Comparison of ENCODE assay signal across 13 mouse cellular contexts in the genomic region with DNA sequence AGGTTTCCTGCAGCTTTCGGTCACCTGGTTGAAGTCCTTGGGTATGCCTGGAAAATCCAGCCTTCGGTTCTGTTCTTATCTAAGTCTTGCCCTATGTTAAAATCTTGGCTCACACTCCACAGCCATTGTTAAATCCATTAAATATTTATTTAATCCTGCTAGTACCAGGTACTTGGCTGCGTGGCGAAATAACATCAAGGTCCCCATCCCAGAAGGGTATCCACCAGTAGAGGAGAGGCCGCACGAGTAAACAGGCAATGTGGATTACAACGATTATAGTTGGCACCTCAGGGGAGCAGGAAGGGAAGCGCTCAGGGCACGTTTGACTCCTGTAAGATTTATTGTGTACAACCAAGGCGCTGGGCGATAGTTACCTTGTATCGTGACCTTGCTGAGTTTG.
"Had no signal": no experiment of that assay in that cellular context is flagged by ENCODE, and none has a peak within 500 bp of the region (broad histone marks: within the 10 kb centered on the region; RNA-seq: fewer than 3 reads in every experiment).

No protein-coding gene starts in this region.

- H3K9ac ChIP-seq: liver, embryonic 14.5 days; liver, postnatal 0 days had no signal

- ATAC-seq: intestine, embryonic 16.5 days; liver, postnatal 0 days had no signal

- H3K4me2 ChIP-seq: liver, embryonic 11.5 days; midbrain, embryonic 11.5 days had no signal

- H3K4me3 ChIP-seq: left cerebral cortex, adult 2 months had no signal

- DNase-seq: kidney, adult 18-20 months; layer of hippocampus, postnatal 36 days; liver, postnatal 0 days; midbrain, embryonic 14.5 days; right cerebral cortex, postnatal 14 days; right cerebral cortex, postnatal 4 days; thymus, postnatal 25 days had no signal

- H3K27ac ChIP-seq: kidney, postnatal 0 days; left cerebral cortex, adult 2 months; liver, embryonic 14.5 days had no signal
